Mouse (Mus musculus) layer of hippocampus, postnatal 36 days (tissue): ENCODE results near the gene Olfr196. TPM values are rescaled to one million over a fixed set of nuclear protein-coding genes. Genes with fewer than 3 reads are reported as not detected.
"Not testable (repeated sequence)": the region's sequence is repeated elsewhere in the genome, so short reads cannot be mapped to it uniquely, and the experiment has no call there.

Experiments used
- DNase-seq, 2 experiments: peaks; one replicate each; pipeline ENCODE4 v3.0.0; 2022
- total RNA-seq, 2 experiments: library from RNA; stranded (reverse); gene quantifications; 2 replicates each; pipeline ENCODE4 v1.2.3; 2021

Olfr196 gene
- not detected for total RNA-seq

- DNase-seq: no peak
These were observed at the start of gene Olfr196 for GRCm38 (mm10) chr16:59170354-59170753. Olfr196 (minus strand) TSS chr16:59170454.

GRCm38 (mm10) chr16:59219667-59220066, 49.4 kb upstream of the Olfr196 start, which contains the start of gene Olfr199:
Olfr199 (minus strand) TSS chr16:59219767.
- DNase-seq: not testable (repeated sequence)

- DNase-seq: not testable (repeated sequence)
These were observed 47.6 kb upstream of the Olfr196 start for GRCm38 (mm10) chr16:59217861-59218260.

- DNase-seq: not testable (repeated sequence)
These were observed 33.2 kb upstream of the Olfr196 start, which contains the start of gene Olfr198 for GRCm38 (mm10) chr16:59203433-59203832. Olfr198 (minus strand) TSS chr16:59203533.

GRCm38 (mm10) chr16:59151996-59152395, 18.3 kb downstream of the Olfr196 start:
- no peak for DNase-seq

- no peak for DNase-seq
These were observed 23.5 kb downstream of the Olfr196 start, which contains the start of gene Olfr195 for GRCm38 (mm10) chr16:59146746-59147145. Olfr195 (plus strand) TSS chr16:59147046.

- no peak for DNase-seq
These were observed 29.1 kb downstream of the Olfr196 start for GRCm38 (mm10) chr16:59141105-59141504.

DNA sequence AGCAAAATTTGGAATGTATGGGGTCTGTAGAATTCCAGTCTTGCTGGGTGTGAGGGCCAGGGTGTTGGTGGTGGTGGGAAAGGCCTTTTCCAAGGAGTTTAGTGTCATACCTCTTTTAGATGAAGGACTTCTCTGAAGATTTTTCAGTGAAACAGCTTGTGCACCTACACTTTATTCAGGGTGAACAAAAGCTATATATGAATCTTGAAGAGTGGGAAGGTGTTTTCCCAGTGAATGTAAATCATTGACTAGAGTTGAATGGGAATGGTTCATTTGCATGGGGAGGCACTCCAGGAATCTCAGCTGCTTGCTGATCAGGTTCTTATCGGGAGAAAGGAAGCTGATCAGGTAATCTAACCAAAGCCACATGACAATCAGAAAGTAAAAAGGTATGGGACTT, 39.5 kb downstream of the Olfr196 start:
- DNase-seq: no peak

- DNase-seq: no peak
These were observed 49.3 kb downstream of the Olfr196 start, which contains the start of gene Olfr194 for GRCm38 (mm10) chr16:59120969-59121368. Olfr194 (minus strand) TSS chr16:59121069.

Other genes with a start within 250 kb of the Olfr196 start
- gene Olfr181, start 241.7 kb downstream of the Olfr196 start, total RNA-seq: not detected
- not detected for gene Olfr180, start 241.1 kb downstream of the Olfr196 start, total RNA-seq
- not detected for gene Olfr183, start 175.1 kb downstream of the Olfr196 start, total RNA-seq
- gene Olfr186, start 140.2 kb downstream of the Olfr196 start, total RNA-seq: not detected
- gene Olfr187, start 130.7 kb downstream of the Olfr196 start, total RNA-seq: not detected
- not detected for gene Olfr190, start 92.4 kb downstream of the Olfr196 start, total RNA-seq
- gene Olfr191, start 80.6 kb downstream of the Olfr196 start, total RNA-seq: not detected
- not detected for gene Olfr193, start 58.6 kb downstream of the Olfr196 start, total RNA-seq
- not detected for gene Olfr194, start 49.4 kb downstream of the Olfr196 start, total RNA-seq
- gene Olfr195, start 23.4 kb downstream of the Olfr196 start, total RNA-seq: not detected
- not detected for gene Olfr198, start 33.1 kb upstream of the Olfr196 start, total RNA-seq
- not detected for gene Olfr199, start 49.3 kb upstream of the Olfr196 start, total RNA-seq
- not detected for gene Olfr201, start 102.2 kb upstream of the Olfr196 start, total RNA-seq
- not detected for gene Olfr202, start 116.3 kb upstream of the Olfr196 start, total RNA-seq
- not detected for gene Olfr203, start 128.4 kb upstream of the Olfr196 start, total RNA-seq
- gene Olfr204, start 147.8 kb upstream of the Olfr196 start, total RNA-seq: under 1 TPM; 0.05 to 0.08 TPM
- not detected for gene Olfr205, start 160.7 kb upstream of the Olfr196 start, total RNA-seq
- not detected for gene Olfr206, start 178.8 kb upstream of the Olfr196 start, total RNA-seq
- not detected for gene Olfr209, start 193.5 kb upstream of the Olfr196 start, total RNA-seq
- gene Gabrr3, start 236.9 kb upstream of the Olfr196 start, total RNA-seq: not detected